Mouse (Mus musculus): Measurements from ENCODE around the gene Smg6.

GRCm38 (mm10) chr11:75157901-75158300 lies 232.3 kb downstream of the Smg6 start:
- TF ChIP-seq CTCF (conservative IDR thresholded peaks at IDR 0.05; ENCODE audit: low read length) (no peak), NANOG (IDR thresholded peaks at IDR 0.05; ENCODE audit: borderline replicate concordance, low read length) (no peak), POU5F1 (IDR thresholded peaks at IDR 0.05; ENCODE audit: borderline replicate concordance, low read length) (no peak)

Data from E14TG2a.4 (cell line).